Mouse (Mus musculus) small intestine, adult 2 months (tissue): ENCODE data around the gene AL732309.1.

Experiments used
- CTCF ChIP-seq: fragments of 200-500 bp; IDR thresholded peaks from 2 replicates; pipeline ENCODE4 v1.5.1; 2012; ENCODE audit warnings: low read depth, mild to moderate bottlenecking, control low read depth, inconsistent platforms, low read length, moderate library complexity, mixed read lengths; ENCODE audit not compliant: insufficient replicate concordance, insufficient read length; ENCODE audit errors: extremely low read depth
- POLR2A ChIP-seq: fragments of 200-500 bp; IDR thresholded peaks from 2 replicates; pipeline ENCODE4 v1.6.1; 2012; ENCODE audit warnings: low read depth, mild to moderate bottlenecking, control low read depth, inconsistent platforms, low read length, moderate library complexity

DNA sequence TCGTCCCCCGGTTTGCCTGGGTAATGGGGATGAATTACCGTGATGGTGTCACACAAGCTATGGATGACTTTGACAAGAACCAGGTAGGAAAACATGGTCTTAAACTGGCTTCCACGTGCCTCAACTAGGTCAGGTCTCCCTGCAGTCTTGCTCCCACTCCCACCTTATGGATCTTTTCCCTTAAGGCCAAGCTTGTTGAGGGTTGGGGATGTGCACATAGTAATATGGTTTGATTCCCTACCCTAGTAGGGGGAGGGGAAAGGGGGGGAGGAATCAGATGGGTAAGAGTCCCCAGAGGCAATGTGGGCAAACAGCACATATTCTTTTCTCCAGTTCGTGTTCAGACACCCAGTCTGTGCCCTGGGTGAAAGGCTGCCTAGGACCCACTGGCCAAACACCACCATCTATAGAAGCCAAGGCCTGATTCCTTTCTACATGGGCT lies 25.3 kb downstream of the AL732309.1 start:
- TF ChIP-seq POLR2A (no peak), CTCF (no peak)
